ENCODE assay signal across 8 mouse cellular contexts in the genomic region with DNA sequence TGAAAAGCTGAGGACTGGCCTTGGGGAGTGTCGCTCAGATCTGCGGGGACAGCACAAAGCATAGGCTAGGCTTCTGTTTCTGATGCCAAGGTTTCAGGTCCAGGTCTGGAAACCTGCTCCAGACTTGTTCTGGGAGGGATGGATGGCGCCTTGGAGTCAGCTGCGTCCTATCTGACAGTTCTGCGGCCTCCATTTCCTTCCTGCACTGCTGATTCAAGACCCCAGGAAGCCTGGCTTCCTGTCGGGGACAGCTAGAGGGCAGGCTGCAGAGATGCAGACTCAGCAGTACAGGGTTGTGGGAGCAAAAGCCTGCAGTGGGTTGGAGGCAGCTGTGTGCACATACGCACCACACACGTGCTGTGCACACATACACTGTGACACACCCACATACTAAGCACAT. TPM values are rescaled to one million over a fixed set of nuclear protein-coding genes. Genes with fewer than 3 reads are reported as not detected.
A peak's percentile ranks its signal among the peaks of the same experiment; 100 is the strongest.
DNase-seq lines count a peak whose midpoint lies in the region; ATAC-seq and TF ChIP-seq lines count a peak whose summit lies in the region.

No protein-coding gene starts in this region.

- TF ChIP-seq POLR2A in heart, adult 2 months (IDR thresholded peaks at IDR 0.05; ENCODE audit: insufficient read depth, low read depth, low read length), result no peak

- peaks cover 3% of the 10 kb centered on the region for H3K4me1 ChIP-seq in heart, adult 2 months (ENCODE audit: control insufficient read depth, insufficient read depth, low read length)
- no peaks in the 10 kb centered on the region for H3K4me1 ChIP-seq in kidney, postnatal 0 days (replicated peaks; ENCODE audit: insufficient read depth, low read length)

- peak; percentile 43; the same call in 1 of the 2 replicates for ATAC-seq in kidney, postnatal 0 days (replicated peaks; ENCODE audit: low FRiP score, low read depth)
- ATAC-seq in megakaryocyte progenitor cell, adult 5-6 weeks (replicated peaks; ENCODE audit: poor library complexity), result peak; percentile 93

- no peak overlapping the region for H3K4me2 ChIP-seq in kidney, postnatal 0 days (ENCODE audit: low read length)

- H3K9me3 ChIP-seq in kidney, postnatal 0 days (replicated peaks; ENCODE audit: low read length), result no peaks in the 10 kb centered on the region

- WGBS in heart, adult 2 months, result 25% methylated on average over 8 of the region's 8 CpGs
- 29% methylated on average over 8 of the region's 8 CpGs for WGBS in kidney, postnatal 0 days

- no peak overlapping the region for H3K9ac ChIP-seq in heart, adult 2 months (ENCODE audit: low read depth, low read length)
- H3K9ac ChIP-seq in kidney, postnatal 0 days (ENCODE audit: low read depth, low read length), result no peak overlapping the region

- peak overlapping the region; percentile 49 for H3K27ac ChIP-seq in heart, adult 2 months
- peak overlapping the region; percentile 63 for H3K27ac ChIP-seq in kidney, postnatal 0 days

- DNase-seq in spleen, postnatal 36 days (ENCODE audit: low spot score in 2 of 2), result peak; percentile 34 to 41
- DNase-seq in spleen, postnatal 14 days (ENCODE audit: low spot score in 2 of 2), result no peak
- peak; percentile 35 to 61 for DNase-seq in heart, adult 2 months
- DNase-seq in kidney, postnatal 0 days (ENCODE audit: low spot score), result peak; percentile 78
- no peak for DNase-seq in left cerebral cortex, adult 9 months (ENCODE audit: low spot score in 2 of 2)
- no peak for DNase-seq in cerebellum, adult 9-11 months
- no peak for DNase-seq in urinary bladder, postnatal 25 days (ENCODE audit: low spot score)

- no peak overlapping the region for H3K4me3 ChIP-seq in heart, adult 2 months
- no peak overlapping the region for H3K4me3 ChIP-seq in kidney, postnatal 0 days (replicated peaks; ENCODE audit: low read depth, low read length)

- H3K36me3 ChIP-seq in heart, adult 2 months (ENCODE audit: control insufficient read depth, insufficient read depth, low read length), result no peaks in the 10 kb centered on the region
- no peaks in the 10 kb centered on the region for H3K36me3 ChIP-seq in kidney, postnatal 0 days (ENCODE audit: insufficient read depth, low read length)

- TF ChIP-seq CTCF in heart, adult 2 months (IDR thresholded peaks at IDR 0.05), result no peak
- peak; percentile 54 for TF ChIP-seq CTCF in kidney, postnatal 0 days (IDR thresholded peaks at IDR 0.05; ENCODE audit: low read depth)

- no peaks in the 10 kb centered on the region for H3K27me3 ChIP-seq in heart, adult 2 months (ENCODE audit: control insufficient read depth, insufficient read depth, low read length)
- no peaks in the 10 kb centered on the region for H3K27me3 ChIP-seq in kidney, postnatal 0 days (ENCODE audit: insufficient read depth, low read length)

- 0 out of 2 replicates have a peak, but pooled peaks have one; percentile 39 for TF ChIP-seq EP300 in heart, adult 2 months (IDR thresholded peaks at IDR 0.05; ENCODE audit: insufficient read depth, low read depth, low read length)

- no peaks in the 10 kb centered on the region for H3K79me2 ChIP-seq in heart, adult 2 months (replicated peaks; ENCODE audit: control insufficient read depth, insufficient read depth, low read length)

- intact Hi-C loops in heart, adult 2 months (cut with DNase I), result no loop called here

RNA-seq across cellular contexts. Expression of gene Helz, which starts 18.4 kb away (rescaled TPM):
- total RNA-seq in heart, adult 2 months (2021), result 10 to 100 TPM; 26.2 to 26.4 TPM
- 9.0 and 10.8 TPM in 2 replicates for polyA plus RNA-seq in heart, adult 2 months (2012; rRNA removed)
- polyA plus RNA-seq in kidney, postnatal 0 days (2015; fragmentation: Nextera tagmentation; extraction: Ambion mirVana), result 11.7 and 12.3 TPM in 2 replicates
- total RNA-seq in megakaryocyte progenitor cell, adult 5-6 weeks (2015), result 25.4 and 27.1 TPM in 2 replicates
- total RNA-seq in megakaryocyte progenitor cell, adult 5-6 weeks (2017), result 17.6 and 27.3 TPM in 2 replicates

RNA-seq across cellular contexts. Expression of gene Psmd12, which starts 50.0 kb away (rescaled TPM):
- 10 to 100 TPM; 78.3 to 92.2 TPM for total RNA-seq in heart, adult 2 months (2021)
- polyA plus RNA-seq in heart, adult 2 months (2012; rRNA removed), result 22.6 and 42.4 TPM in 2 replicates
- polyA plus RNA-seq in kidney, postnatal 0 days (2015; fragmentation: Nextera tagmentation; extraction: Ambion mirVana), result 151 and 163 TPM in 2 replicates
- 84.3 and 95.9 TPM in 2 replicates for total RNA-seq in megakaryocyte progenitor cell, adult 5-6 weeks (2015)
- 133 and 162 TPM in 2 replicates for total RNA-seq in megakaryocyte progenitor cell, adult 5-6 weeks (2017)

RNA-seq across cellular contexts. Expression of gene Pitpnc1, which starts 58.8 kb away (rescaled TPM):
- total RNA-seq in heart, adult 2 months (2021), result 10 to 100 TPM; 66.4 to 68.1 TPM
- polyA plus RNA-seq in heart, adult 2 months (2012; rRNA removed), result 22.7 and 39.4 TPM in 2 replicates
- polyA plus RNA-seq in kidney, postnatal 0 days (2015; fragmentation: Nextera tagmentation; extraction: Ambion mirVana), result 19.6 and 21.8 TPM in 2 replicates
- total RNA-seq in megakaryocyte progenitor cell, adult 5-6 weeks (2015), result 26.3 and 33.4 TPM in 2 replicates
- 10.0 and 20.8 TPM in 2 replicates for total RNA-seq in megakaryocyte progenitor cell, adult 5-6 weeks (2017)

Comparison
In these comparisons a context has a peak if more than half of its experiments do, and no peak if none do; other contexts are left out.
1. DNase-seq: peak in spleen, postnatal 36 days (2 of 2), heart, adult 2 months (2 of 2) and kidney, postnatal 0 days (single experiment); none in spleen, postnatal 14 days (0 of 2), left cerebral cortex, adult 9 months (0 of 2), cerebellum, adult 9-11 months (single experiment) and urinary bladder, postnatal 25 days (single experiment).